Comparison of ENCODE assay signal across 24 mouse cellular contexts in the genomic region with DNA sequence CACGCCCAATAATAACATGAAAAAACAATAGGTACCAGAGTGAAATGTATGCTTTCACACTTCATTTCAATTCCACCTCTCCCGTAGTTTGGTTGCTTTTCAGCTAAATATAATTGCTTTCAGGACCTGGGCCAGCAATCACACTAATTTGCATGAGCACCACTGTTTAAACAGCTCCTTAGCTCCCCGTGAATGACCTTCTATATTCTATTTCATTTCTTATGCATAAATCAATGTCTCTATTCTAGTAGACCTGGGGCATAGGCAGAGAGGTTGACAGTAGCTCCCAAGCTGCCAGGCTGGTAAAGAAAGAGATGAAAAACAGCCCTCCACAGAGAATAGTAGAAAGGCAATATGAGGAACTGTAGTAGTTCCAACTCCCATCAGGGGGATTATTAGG.
"Had no signal": no experiment of that assay in that cellular context is flagged by ENCODE, and none has a peak within 500 bp of the region (broad histone marks: within the 10 kb centered on the region; RNA-seq: fewer than 3 reads in every experiment).

No protein-coding gene starts in this region.

- H3K9me3 ChIP-seq: heart, embryonic 13.5 days; heart, embryonic 15.5 days; hindbrain, embryonic 13.5 days; hindbrain, embryonic 15.5 days; limb, embryonic 13.5 days; limb, embryonic 15.5 days; liver, embryonic 12.5 days had no signal

- H3K27me3 ChIP-seq: heart, embryonic 13.5 days; heart, embryonic 15.5 days; hindbrain, embryonic 13.5 days; hindbrain, embryonic 15.5 days; limb, embryonic 13.5 days; limb, embryonic 15.5 days; liver, embryonic 12.5 days had no signal

- H3K36me3 ChIP-seq: heart, embryonic 13.5 days; heart, embryonic 15.5 days; hindbrain, embryonic 13.5 days; hindbrain, embryonic 15.5 days; limb, embryonic 13.5 days; limb, embryonic 15.5 days; liver, embryonic 12.5 days had no signal

- H3K4me2 ChIP-seq: heart, embryonic 11.5 days; heart, embryonic 13.5 days; heart, embryonic 15.5 days; hindbrain, embryonic 13.5 days; hindbrain, embryonic 15.5 days; limb, embryonic 13.5 days; limb, embryonic 15.5 days; liver, embryonic 12.5 days had no signal

- H3K27ac ChIP-seq: heart, adult 2 months; heart, embryonic 13.5 days; heart, embryonic 15.5 days; hindbrain, embryonic 13.5 days; hindbrain, embryonic 15.5 days; hindbrain, postnatal 0 days; limb, embryonic 13.5 days; limb, embryonic 15.5 days; liver, embryonic 12.5 days; liver, embryonic 14.5 days had no signal

- DNase-seq: gastrocnemius, postnatal 14 days; gastrocnemius, postnatal 36 days; heart, adult 11 months; heart, adult 2 months; heart, postnatal 14 days; heart, postnatal 36 days; kidney, adult 11 months; kidney, adult 2 months; kidney, postnatal 14 days; kidney, postnatal 36 days; layer of hippocampus, adult 9-11 months; layer of hippocampus, postnatal 36 days; left cerebral cortex, postnatal 4 days had no signal

- H3K4me3 ChIP-seq: heart, adult 2 months; heart, embryonic 13.5 days; heart, embryonic 15.5 days; hindbrain, embryonic 13.5 days; hindbrain, embryonic 15.5 days; limb, embryonic 13.5 days; limb, embryonic 15.5 days; liver, embryonic 12.5 days had no signal

- H3K9ac ChIP-seq: heart, embryonic 13.5 days; heart, embryonic 15.5 days; hindbrain, embryonic 13.5 days; hindbrain, embryonic 15.5 days; limb, embryonic 13.5 days; limb, embryonic 15.5 days; liver, embryonic 12.5 days; liver, embryonic 14.5 days had no signal

- H3K4me1 ChIP-seq: heart, embryonic 13.5 days; heart, embryonic 15.5 days; hindbrain, embryonic 13.5 days; hindbrain, embryonic 15.5 days; limb, embryonic 13.5 days; limb, embryonic 15.5 days; liver, embryonic 12.5 days had no signal

- ATAC-seq: hindbrain, postnatal 0 days; intestine, embryonic 16.5 days; liver, embryonic 12.5 days had no signal
